Mouse (Mus musculus): ENCODE results near the gene Tat. TPM values are rescaled to one million over a fixed set of nuclear protein-coding genes. Genes with fewer than 3 reads are reported as not detected.

Tat gene
- polyA plus RNA-seq (2012; rRNA removed; ENCODE audit: low replicate concordance): 0.07 and 0.33 TPM in 2 replicates

GRCm38 (mm10) chr8:109990224-109990623 lies at the start of gene Tat:
Tat (plus strand) TSS chr8:109990437.

GRCm38 (mm10) chr8:109961693-109962367 lies 28.4 kb upstream of the Tat start, which contains the start of gene Marveld3:
Marveld3 (minus strand) TSS chr8:109962203.

DNA sequence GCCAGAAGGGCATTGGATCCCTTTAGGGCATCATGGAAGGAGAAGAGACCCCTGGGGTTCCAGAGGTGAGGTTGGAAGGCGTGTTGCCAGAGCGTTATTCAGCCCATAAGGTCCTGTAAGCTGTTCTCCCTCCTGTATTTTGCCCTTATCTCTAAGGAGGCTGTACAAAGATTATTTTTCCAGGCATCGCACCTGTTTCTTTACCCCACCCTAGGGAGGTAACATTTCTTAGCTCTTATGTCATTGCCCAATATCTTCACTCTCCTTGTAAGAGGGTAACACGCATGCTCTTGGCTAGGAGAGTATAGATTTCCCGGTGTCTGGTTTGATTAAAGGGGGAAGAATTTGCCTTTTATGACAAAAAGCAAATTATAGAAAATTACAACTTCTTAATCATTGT lies 49.4 kb downstream of the Tat start, which contains the start of gene Chst4:
Gene Chst4, minus strand, starts transcription at position 82 of the 400 bp plus-strand sequence.

Other genes with a start within 250 kb of the Tat start
- 33.3 and 46.6 TPM in 2 replicates for gene Ap1g1, start 211.9 kb upstream of the Tat start, polyA plus RNA-seq (2012; rRNA removed; ENCODE audit: low replicate concordance)
- 7.1 and 10.7 TPM in 2 replicates for gene Phlpp2, start 121.9 kb upstream of the Tat start, polyA plus RNA-seq (2012; rRNA removed; ENCODE audit: low replicate concordance)
- gene Marveld3, start 28.2 kb upstream of the Tat start, polyA plus RNA-seq (2012; rRNA removed; ENCODE audit: low replicate concordance): 4.6 TPM in 1 of 2 replicates, not detected in the other
- gene Chst4, start 49.3 kb downstream of the Tat start, polyA plus RNA-seq (2012; rRNA removed; ENCODE audit: low replicate concordance): 0.60 and 6.4 TPM in 2 replicates
- gene Zfp612, start 89.3 kb downstream of the Tat start, polyA plus RNA-seq (2012; rRNA removed; ENCODE audit: low replicate concordance): 0.86 and 2.3 TPM in 2 replicates
- gene Gm21964, start 110.8 kb downstream of the Tat start, polyA plus RNA-seq (2012; rRNA removed; ENCODE audit: low replicate concordance): not detected in 2 replicates
- not detected in 2 replicates for gene Gm17720, start 112.3 kb downstream of the Tat start, polyA plus RNA-seq (2012; rRNA removed; ENCODE audit: low replicate concordance)
- not detected in 2 replicates for gene Calb2, start 177.8 kb downstream of the Tat start, polyA plus RNA-seq (2012; rRNA removed; ENCODE audit: low replicate concordance)
- gene Cmtr2, start 225.2 kb downstream of the Tat start, polyA plus RNA-seq (2012; rRNA removed; ENCODE audit: low replicate concordance): 2.4 and 6.6 TPM in 2 replicates